Mouse (Mus musculus) cortical plate, adult 2 months (tissue): ENCODE results near the gene Mcoln1.

Experiments used
- CTCF ChIP-seq: fragments of 200-500 bp; IDR thresholded peaks from 2 replicates; pipeline ENCODE4 v1.5.1; 2011; ENCODE audit warnings: mild to moderate bottlenecking, control low read depth, low read length; ENCODE audit not compliant: insufficient read depth; ENCODE audit errors: extremely low read depth
- POLR2A ChIP-seq: fragments of 200-500 bp; IDR thresholded peaks from 2 replicates; pipeline ENCODE4 v1.6.1; 2011; ENCODE audit warnings: mild to moderate bottlenecking, low read length, control low read depth; ENCODE audit not compliant: insufficient read depth; ENCODE audit errors: extremely low read depth

DNA sequence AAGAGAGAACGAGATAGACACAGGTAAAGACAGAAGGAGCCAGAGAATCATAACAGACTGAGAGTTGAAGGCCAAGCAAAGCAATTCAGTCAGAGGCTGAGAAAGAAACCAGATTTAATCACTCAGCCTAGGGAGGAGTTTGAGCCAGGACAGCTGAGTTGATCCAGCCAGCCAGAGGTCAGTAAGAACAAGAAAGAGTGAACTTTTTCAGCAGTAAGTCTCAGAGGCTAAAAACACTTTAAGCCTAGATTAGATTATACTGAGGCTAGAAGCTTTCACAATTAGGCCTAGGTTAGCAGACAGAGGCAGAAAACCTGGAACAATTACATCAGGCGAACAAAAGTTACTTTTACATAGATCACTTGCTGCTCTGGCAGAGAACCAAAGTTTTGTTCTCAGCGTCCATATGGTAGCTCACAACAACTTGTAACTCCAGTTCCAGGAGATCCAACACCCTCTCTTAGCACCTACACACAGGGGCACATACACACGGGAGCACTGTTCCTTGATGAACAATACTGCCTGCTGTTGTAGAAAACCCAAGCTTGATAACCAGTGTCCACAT is 20.0 kb upstream of the Mcoln1 start:
- TF ChIP-seq POLR2A (no peak), CTCF (no peak)
